Mouse (Mus musculus): ENCODE data around the gene Myef2. TPM values are rescaled to one million over a fixed set of nuclear protein-coding genes. Genes with fewer than 3 reads are reported as not detected.
"Not testable (repeated sequence)": the region's sequence is repeated elsewhere in the genome, so short reads cannot be mapped to it uniquely, and the experiment has no call there.

The Myef2 gene
- total and polyA plus RNA-seq, 2 experiments from 2014 or later, result 54.4 to 153 TPM

DNA sequence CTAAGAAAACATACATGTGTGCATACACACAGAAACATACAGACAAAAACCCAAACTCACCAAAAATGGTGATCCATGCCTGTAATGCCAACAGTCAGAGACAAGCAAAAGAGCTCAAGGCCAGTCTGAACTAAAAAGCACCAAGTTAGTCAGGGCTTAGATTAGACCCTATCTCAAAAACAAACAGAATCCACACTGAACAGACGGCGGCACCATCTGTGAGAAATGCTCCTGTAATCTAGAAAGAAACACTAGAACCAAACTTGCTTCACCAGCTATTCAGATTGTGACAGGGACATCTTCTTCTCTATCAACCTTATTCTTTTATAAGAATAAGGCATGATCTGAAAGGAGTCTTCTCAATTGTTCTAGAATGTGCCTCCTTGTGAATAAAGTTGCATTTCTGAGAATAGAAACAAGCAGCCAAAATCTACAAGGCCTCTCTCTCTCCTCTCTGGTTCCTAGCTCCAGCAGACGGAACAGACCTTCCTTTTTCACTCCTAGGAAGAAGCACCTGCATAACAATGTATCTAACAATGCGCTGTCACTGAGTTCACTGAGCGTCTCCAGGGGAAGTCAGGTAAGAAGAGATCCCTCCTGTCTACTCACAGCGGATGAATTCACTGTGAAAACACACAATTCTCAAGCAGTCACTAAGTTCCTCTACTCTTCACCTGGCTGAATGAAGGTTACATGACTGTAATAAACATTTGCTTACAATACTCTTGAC, 3.9 kb downstream of the Myef2 start:
- Histone ChIP-seq H3K4me2 (ENCODE audit: low read depth, low read length) (0 out of 2 replicates have a peak overlapping the region, but pooled peaks have one; percentile 0), H3K27me3 (ENCODE audit: insufficient read depth, low read length) (no peaks in the 10 kb centered on the region), H3K4me3 (ENCODE audit: low read length) (no peak overlapping the region), H3K27ac (no peak overlapping the region), H3K4me1 (ENCODE audit: insufficient read depth, low read length) (0 out of 2 replicates have a peak, but pooled peaks cover 9% of the 10 kb centered on the region), H3K9ac (replicated peaks; ENCODE audit: low read length) (no peak overlapping the region), H3K36me3 (ENCODE audit: insufficient read depth, low read length) (peaks cover 8% of the 10 kb centered on the region; the same call in 1 of the 2 replicates), H3K9me3 (ENCODE audit: low read length) (no peaks in the 10 kb centered on the region)
- TF ChIP-seq CTCF (IDR thresholded peaks at IDR 0.05; ENCODE audit: low read depth), result no peak
- DNase-seq (ENCODE audit: low spot score) (no peak), ATAC-seq (no peak)
- 64% methylated on average over 6 of the region's 6 CpGs for WGBS

DNA sequence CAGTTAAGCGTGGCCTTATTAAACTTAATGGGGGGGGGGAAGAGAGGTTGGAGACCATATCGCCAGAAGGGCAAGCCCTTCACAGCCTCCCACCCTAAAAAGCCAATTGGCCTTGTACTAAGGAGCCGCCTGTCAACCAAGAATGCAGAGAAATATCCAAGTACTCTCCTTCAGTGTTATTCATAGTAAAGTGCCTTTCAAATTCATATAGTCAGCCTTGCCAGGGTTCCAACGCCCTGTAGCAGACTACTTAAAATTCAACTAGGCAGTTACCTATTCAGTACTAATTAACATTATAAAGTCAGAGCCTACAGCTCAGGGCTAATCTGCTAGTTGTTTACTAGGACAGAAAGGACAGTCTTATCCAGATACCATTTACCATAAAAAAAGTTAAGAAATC, 16.9 kb downstream of the Myef2 start:
- 86% methylated on average over 4 of the region's 4 CpGs for WGBS
- not testable (repeated sequence) for H3K9ac ChIP-seq (replicated peaks; ENCODE audit: low read length); H3K4me3 ChIP-seq (ENCODE audit: low read length); H3K27ac ChIP-seq; ATAC-seq; DNase-seq (ENCODE audit: low spot score); H3K4me1 ChIP-seq (ENCODE audit: insufficient read depth, low read length); H3K9me3 ChIP-seq (ENCODE audit: low read length); H3K4me2 ChIP-seq (ENCODE audit: low read depth, low read length); H3K27me3 ChIP-seq (ENCODE audit: insufficient read depth, low read length)
- H3K36me3 ChIP-seq (ENCODE audit: insufficient read depth, low read length), result peaks cover 16% of the 10 kb centered on the region

DNA sequence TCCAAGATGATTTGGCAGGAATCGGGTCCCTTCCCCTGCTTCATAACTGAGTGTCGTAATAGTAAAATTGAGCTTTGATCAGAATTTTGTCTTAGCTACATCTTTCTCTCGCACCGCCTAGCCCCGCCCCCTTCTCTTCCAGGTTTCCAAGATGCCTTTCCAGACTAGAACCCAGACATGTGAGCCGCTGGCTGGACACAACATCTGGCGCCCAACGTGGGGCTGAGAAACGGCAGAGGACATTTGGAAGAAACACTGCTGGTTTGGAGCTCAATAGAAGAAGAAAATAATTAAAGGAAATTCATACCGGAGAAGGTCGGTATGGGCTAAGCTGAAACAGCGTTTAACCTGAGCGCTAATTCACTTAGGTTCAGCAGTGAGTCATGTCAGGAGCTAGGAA, 19.0 kb downstream of the Myef2 start:
- H3K4me1 ChIP-seq (ENCODE audit: insufficient read depth, low read length); H3K4me2 ChIP-seq (ENCODE audit: low read depth, low read length); ATAC-seq; H3K27ac ChIP-seq; H3K27me3 ChIP-seq (ENCODE audit: insufficient read depth, low read length); H3K4me3 ChIP-seq (ENCODE audit: low read length); H3K9ac ChIP-seq (replicated peaks; ENCODE audit: low read length); DNase-seq (ENCODE audit: low spot score); H3K9me3 ChIP-seq (ENCODE audit: low read length): not testable (repeated sequence)
- WGBS, result 97% methylated on average over 13 of the region's 13 CpGs
- peaks cover 20% of the 10 kb centered on the region for H3K36me3 ChIP-seq (ENCODE audit: insufficient read depth, low read length)

DNA sequence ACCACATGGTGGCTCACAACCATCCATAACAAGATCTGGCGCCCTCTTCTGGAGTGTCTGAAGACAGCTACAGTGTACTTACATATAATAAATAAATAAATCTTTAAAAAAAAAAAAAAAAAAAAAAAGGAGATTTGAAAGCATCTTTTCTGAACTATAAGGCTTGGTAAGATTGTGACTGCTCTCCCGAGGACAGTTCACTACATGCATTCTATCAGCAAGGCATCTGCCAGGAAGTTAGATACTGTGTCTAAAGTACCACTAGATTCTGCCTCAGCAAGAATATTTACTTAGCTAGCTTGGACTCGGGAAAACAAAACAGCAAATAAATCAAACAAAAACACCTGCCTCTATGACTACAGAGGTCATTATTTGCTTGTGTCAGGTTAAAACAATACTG, 31.3 kb downstream of the Myef2 start:
- not testable (repeated sequence) for H3K36me3 ChIP-seq (ENCODE audit: insufficient read depth, low read length); H3K27me3 ChIP-seq (ENCODE audit: insufficient read depth, low read length); DNase-seq (ENCODE audit: low spot score); H3K4me3 ChIP-seq (ENCODE audit: low read length); H3K27ac ChIP-seq; H3K9ac ChIP-seq (replicated peaks; ENCODE audit: low read length); ATAC-seq; H3K4me1 ChIP-seq (ENCODE audit: insufficient read depth, low read length); H3K9me3 ChIP-seq (ENCODE audit: low read length); H3K4me2 ChIP-seq (ENCODE audit: low read depth, low read length)
- WGBS, result 78% methylated on average over 3 of the region's 3 CpGs

DNA sequence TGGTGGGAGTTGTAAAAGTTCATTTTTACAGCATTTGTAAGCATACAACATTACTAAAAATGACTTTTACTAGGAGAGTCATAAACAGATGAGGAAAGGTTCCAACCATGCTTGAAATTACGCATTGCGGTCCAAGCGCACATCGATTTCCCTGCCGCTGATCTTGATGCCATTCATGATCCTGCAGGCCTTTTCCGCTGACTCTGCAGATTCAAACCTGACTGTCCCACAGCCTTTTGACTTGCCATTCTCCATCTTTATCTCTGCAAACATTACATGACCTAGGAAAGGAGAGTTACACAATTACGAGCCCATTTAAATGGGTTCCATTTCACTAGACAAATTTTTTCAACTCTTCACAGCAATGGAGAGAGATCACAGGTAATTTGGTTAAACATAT, 34.7 kb downstream of the Myef2 start:
- no peak overlapping the region for H3K4me3 ChIP-seq (ENCODE audit: low read length)
- TF ChIP-seq CTCF (IDR thresholded peaks at IDR 0.05; ENCODE audit: low read depth), result no peak
- peaks cover 9% of the 10 kb centered on the region; the same call in 1 of the 2 replicates for H3K36me3 ChIP-seq (ENCODE audit: insufficient read depth, low read length)
- no peak overlapping the region for H3K4me2 ChIP-seq (ENCODE audit: low read depth, low read length)
- no peaks in the 10 kb centered on the region for H3K4me1 ChIP-seq (ENCODE audit: insufficient read depth, low read length)
- no peak for DNase-seq (ENCODE audit: low spot score)
- no peak for ATAC-seq
- H3K9ac ChIP-seq (replicated peaks; ENCODE audit: low read length), result no peak overlapping the region
- H3K9me3 ChIP-seq (ENCODE audit: low read length), result no peaks in the 10 kb centered on the region
- no peaks in the 10 kb centered on the region for H3K27me3 ChIP-seq (ENCODE audit: insufficient read depth, low read length)
- 91% methylated on average over 7 of the region's 7 CpGs for WGBS
- H3K27ac ChIP-seq, result no peak overlapping the region

DNA sequence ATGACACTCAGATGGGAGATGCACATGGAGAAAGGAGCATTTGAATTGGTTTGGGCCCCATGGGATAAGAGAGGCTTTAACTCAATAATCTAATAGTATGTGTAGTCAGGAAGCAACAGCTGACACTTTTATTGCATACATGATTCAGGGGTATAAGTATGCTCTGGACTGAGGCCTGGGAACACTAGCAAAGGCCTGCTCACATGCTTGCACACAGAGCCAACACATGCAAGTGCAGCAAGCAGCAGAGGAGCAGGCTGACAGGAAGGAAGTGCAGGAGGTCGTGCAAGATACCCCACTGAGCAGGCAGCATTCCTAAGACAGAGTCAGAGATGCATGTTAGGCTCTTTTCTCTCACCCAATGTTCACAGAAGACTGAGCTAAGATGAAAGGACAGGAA, 39.6 kb downstream of the Myef2 start:
- ATAC-seq, result no peak
- no peak for TF ChIP-seq CTCF (IDR thresholded peaks at IDR 0.05; ENCODE audit: low read depth)
- no peak overlapping the region for H3K4me3 ChIP-seq (ENCODE audit: low read length)
- H3K9me3 ChIP-seq (ENCODE audit: low read length), result no peaks in the 10 kb centered on the region
- no peak overlapping the region for H3K9ac ChIP-seq (replicated peaks; ENCODE audit: low read length)
- no peak for DNase-seq (ENCODE audit: low spot score)
- H3K4me2 ChIP-seq (ENCODE audit: low read depth, low read length), result no peak overlapping the region
- 7% methylated on average over 1 of the region's 1 CpGs for WGBS
- H3K36me3 ChIP-seq (ENCODE audit: insufficient read depth, low read length), result peaks cover 10% of the 10 kb centered on the region; the same call in 1 of the 2 replicates
- H3K27ac ChIP-seq, result no peak overlapping the region
- no peaks in the 10 kb centered on the region for H3K27me3 ChIP-seq (ENCODE audit: insufficient read depth, low read length)
- H3K4me1 ChIP-seq (ENCODE audit: insufficient read depth, low read length), result no peaks in the 10 kb centered on the region

DNA sequence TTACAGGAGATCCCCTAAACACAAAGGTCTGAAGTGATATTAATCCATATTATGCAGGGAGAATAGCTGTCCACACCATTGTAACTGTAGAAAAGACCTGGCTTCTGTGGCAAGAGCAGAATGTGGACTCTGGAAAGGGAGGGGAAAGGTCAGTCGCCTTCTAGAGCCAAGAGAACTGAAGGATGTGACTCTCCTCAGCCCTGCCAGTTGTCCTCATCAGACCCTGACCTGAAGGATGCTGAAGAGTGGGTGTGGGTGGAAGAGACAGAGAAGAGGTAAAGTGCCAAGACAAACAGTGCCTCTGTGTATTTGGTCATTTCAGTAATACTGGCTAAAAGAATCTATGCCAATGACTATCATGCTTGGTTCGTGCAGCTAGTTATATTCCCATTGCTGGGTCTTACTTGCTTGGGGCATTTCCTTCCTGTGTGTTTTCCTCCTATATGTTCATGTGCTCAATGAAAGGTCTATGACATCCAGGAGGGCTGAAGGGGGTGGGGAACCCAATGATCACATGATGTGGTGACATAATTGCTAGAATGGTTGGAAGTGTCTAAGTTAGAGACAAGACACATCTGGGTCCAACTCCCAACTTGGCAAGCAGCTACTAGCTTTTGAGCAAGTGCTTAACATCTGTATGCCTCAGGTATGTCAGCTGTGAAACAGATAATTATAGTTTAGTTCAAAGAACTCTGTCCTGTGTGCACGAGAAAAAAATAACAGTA, 50.2 kb downstream of the Myef2 start:
- Histone ChIP-seq H3K9me3 (ENCODE audit: low read length) (no peaks in the 10 kb centered on the region), H3K4me2 (ENCODE audit: low read depth, low read length) (no peak overlapping the region), H3K9ac (replicated peaks; ENCODE audit: low read length) (no peak overlapping the region), H3K4me3 (ENCODE audit: low read length) (no peak overlapping the region), H3K36me3 (ENCODE audit: insufficient read depth, low read length) (no peaks in the 10 kb centered on the region), H3K27ac (no peak overlapping the region), H3K27me3 (ENCODE audit: insufficient read depth, low read length) (no peaks in the 10 kb centered on the region), H3K4me1 (ENCODE audit: insufficient read depth, low read length) (no peaks in the 10 kb centered on the region)
- TF ChIP-seq CTCF (IDR thresholded peaks at IDR 0.05; ENCODE audit: low read depth), result no peak
- WGBS, result 80% methylated on average over 3 of the region's 3 CpGs
- DNase-seq (ENCODE audit: low spot score) (no peak), ATAC-seq (no peak)

All from hindbrain, postnatal 0 days (tissue).